Mouse (Mus musculus): Measurements from ENCODE around the gene Gm13023. TPM values are rescaled to one million over a fixed set of nuclear protein-coding genes. Genes with fewer than 3 reads are reported as not detected.
"Not testable (repeated sequence)": the region's sequence is repeated elsewhere in the genome, so short reads cannot be mapped to it uniquely, and the experiment has no call there.

Gene Gm13023
- not detected in 2 replicates for polyA plus RNA-seq (2011; ENCODE audit: insufficient read length, low read depth, missing spikeins)

DNA sequence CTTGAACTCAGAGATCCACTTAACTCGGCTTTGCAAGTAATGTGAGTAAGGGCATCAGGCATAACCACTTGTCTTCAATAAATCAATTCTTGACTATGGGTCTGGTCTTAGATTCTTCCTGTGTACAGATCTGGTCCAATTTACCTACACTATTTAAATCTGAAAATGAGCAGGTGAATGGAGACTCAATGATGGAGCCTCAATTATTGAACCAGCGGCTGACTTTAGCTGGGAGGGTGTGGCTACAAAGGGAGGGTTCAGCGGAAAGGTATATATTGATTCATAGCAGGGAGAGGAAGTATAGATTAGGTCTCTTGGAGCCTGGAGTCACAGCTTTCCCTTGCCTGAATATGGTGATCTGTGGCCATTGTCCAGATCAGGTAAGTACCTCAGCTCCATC, at the start of gene Gm13023:
Gm13023 (plus strand) TSS at position 301 of the 400 bp plus-strand sequence.
- not testable (repeated sequence) for H3K4me1 ChIP-seq (ENCODE audit: control insufficient read depth, insufficient read depth, low read length); H3K4me3 ChIP-seq (ENCODE audit: insufficient read depth, low read length); H3K27ac ChIP-seq (ENCODE audit: insufficient read depth, low read length)

- H3K27ac ChIP-seq (ENCODE audit: insufficient read depth, low read length): no peak within 1 kb of the TSS
- no peaks in the 10 kb centered on the region for H3K4me1 ChIP-seq (ENCODE audit: control insufficient read depth, insufficient read depth, low read length)
- no peak for TF ChIP-seq CTCF (IDR thresholded peaks at IDR 0.05; ENCODE audit: borderline replicate concordance, insufficient read depth, low read length)
- no peak for TF ChIP-seq POLR2A (IDR thresholded peaks at IDR 0.05; ENCODE audit: low read depth, low read length)
- H3K4me3 ChIP-seq (ENCODE audit: insufficient read depth, low read length): no peak within 1 kb of the TSS
Observed at GRCm38 (mm10) chr4:143815993-143816392, 26.8 kb downstream of the Gm13023 start, which contains the start of gene Gm13084. TSS of gene Gm13084 (minus strand) at chr4:143816093.

Other genes starting within 250 kb of the Gm13023 start
- gene BC080695, start 237.7 kb upstream of the Gm13023 start, polyA plus RNA-seq (2011; ENCODE audit: insufficient read length, low read depth, missing spikeins): not detected in 2 replicates
- not detected in 2 replicates for gene Gm13057, start 237.6 kb upstream of the Gm13023 start, polyA plus RNA-seq (2011; ENCODE audit: insufficient read length, low read depth, missing spikeins)
- not detected in 2 replicates for gene Gm13083, start 174.3 kb upstream of the Gm13023 start, polyA plus RNA-seq (2011; ENCODE audit: insufficient read length, low read depth, missing spikeins)
- gene Gm13088, start 132.1 kb upstream of the Gm13023 start, polyA plus RNA-seq (2011; ENCODE audit: insufficient read length, low read depth, missing spikeins): not detected in 2 replicates
- gene Gm13089, start 86.6 kb upstream of the Gm13023 start, polyA plus RNA-seq (2011; ENCODE audit: insufficient read length, low read depth, missing spikeins): not detected in 2 replicates
- gene Gm13078, start 69.9 kb upstream of the Gm13023 start, polyA plus RNA-seq (2011; ENCODE audit: insufficient read length, low read depth, missing spikeins): not detected in 2 replicates
- not detected in 2 replicates for gene Gm13084, start 26.7 kb downstream of the Gm13023 start, polyA plus RNA-seq (2011; ENCODE audit: insufficient read length, low read depth, missing spikeins)
- gene Gm13103, start 57.1 kb downstream of the Gm13023 start, polyA plus RNA-seq (2011; ENCODE audit: insufficient read length, low read depth, missing spikeins): not detected in 2 replicates
- gene Pramef6, start 111.0 kb downstream of the Gm13023 start, polyA plus RNA-seq (2011; ENCODE audit: insufficient read length, low read depth, missing spikeins): not detected in 2 replicates
- gene Pramef25, start 161.7 kb downstream of the Gm13023 start, polyA plus RNA-seq (2011; ENCODE audit: insufficient read length, low read depth, missing spikeins): not detected in 2 replicates
- not detected in 2 replicates for gene Gm13101, start 177.6 kb downstream of the Gm13023 start, polyA plus RNA-seq (2011; ENCODE audit: insufficient read length, low read depth, missing spikeins)
- not detected in 2 replicates for gene Pramef17, start 205.0 kb downstream of the Gm13023 start, polyA plus RNA-seq (2011; ENCODE audit: insufficient read length, low read depth, missing spikeins)